Mouse (Mus musculus) gastrocnemius, postnatal 25 days (tissue): ENCODE measurements around the gene Rmi2. TPM values are rescaled to one million over a fixed set of nuclear protein-coding genes. Genes with fewer than 3 reads are reported as not detected.
A peak's percentile ranks its signal among the peaks of the same experiment; 100 is the strongest.

Experiments
- DNase-seq: peaks from one replicate; pipeline ENCODE4 v3.0.0; 2022
- total RNA-seq, 2 experiments: library from RNA; stranded (reverse); gene quantifications; 1 replicate in 1 of 2; 2 replicates in 1 of 2; pipeline ENCODE4 v1.2.3; 2021

Rmi2 gene
- total RNA-seq, 2 experiments from 2014 or later = 2.8 to 3.5 TPM

DNA sequence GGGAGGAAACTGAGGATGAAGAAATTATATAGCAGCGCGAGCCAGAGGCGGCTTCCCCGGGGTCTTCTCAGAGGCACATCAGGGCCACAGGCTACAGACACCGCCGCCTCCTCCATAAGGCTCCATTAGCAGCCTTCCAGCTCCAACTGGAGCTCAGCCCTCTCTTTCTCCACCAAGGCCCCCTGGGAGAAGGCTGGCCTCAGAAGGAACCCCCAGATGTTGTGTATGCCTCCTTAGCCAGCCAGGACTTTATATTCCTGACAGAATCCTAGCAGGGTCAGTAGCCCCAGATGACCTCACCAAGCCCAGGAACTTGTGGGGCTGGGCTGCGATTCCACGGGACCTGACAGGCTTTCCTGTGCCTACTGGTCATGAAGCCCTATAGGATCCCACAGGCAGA lies 32.0 kb downstream of the Rmi2 start:
- peak; percentile 74 for DNase-seq

DNA sequence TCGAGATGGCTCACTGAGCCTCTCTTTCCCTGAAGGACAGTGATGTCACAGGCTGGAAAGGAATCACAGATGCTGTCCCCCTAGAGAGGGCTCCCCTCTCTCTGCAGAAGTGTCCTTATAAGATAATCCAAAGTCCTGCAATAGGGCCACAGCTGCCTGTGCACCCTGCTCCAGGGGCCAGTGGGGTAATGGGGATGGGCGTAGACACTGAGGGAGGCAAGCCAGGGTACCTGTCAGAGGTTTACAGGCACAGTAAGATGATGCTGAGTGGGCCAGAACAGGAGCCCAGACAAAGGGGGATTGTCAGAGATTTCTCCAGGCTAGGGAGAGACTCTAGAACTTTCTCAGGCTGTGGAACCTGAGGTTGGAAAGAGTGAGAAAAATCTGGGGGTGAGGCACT lies 32.6 kb downstream of the Rmi2 start:
- DNase-seq = no peak

DNA sequence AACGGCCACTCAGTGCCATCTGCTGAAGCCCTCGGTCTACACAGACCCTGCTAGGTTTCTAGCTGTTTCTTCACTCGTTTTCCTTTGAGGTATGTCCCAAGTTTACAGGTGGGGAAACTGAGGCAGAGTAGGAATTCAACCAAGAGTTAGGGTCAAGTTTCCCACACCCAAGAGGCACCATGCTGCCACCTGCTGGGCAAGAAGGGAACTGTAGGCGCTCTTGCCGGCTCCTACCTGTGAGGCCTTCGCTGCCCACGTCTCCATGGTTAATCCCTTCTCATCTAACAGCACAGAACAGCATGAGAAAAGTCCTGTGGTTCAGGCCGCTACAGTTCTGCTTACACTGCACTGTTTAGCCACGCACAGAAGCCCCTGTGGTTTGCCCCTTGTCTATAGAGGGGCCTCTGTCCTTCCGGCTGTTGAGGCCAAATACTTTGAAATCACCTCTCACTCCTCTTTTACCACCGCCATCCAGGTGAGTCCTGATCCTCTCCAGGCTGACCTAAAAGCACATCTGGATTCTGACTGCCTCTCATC lies 33.1 kb downstream of the Rmi2 start:
- no peak for DNase-seq

DNA sequence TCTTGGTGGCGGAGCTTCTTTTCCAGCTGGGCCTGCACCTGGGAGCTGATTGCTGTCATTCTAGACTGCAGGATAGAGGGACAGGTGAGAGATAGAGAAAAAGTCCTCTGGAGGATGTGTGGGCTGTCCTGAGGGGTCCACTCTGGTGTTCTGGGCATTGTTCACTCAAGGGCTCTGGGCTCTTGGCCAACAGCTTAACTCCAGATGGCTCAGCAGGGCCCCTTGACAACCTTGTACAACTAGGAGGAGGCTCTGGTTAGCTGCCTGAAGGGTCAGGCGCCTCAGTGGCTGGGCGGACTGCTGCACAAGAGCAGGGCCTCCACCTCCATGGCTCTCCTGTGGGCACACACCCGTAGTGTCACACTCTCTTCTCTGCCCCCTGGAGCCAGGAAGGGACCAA lies 36.1 kb downstream of the Rmi2 start:
- DNase-seq = no peak

DNA sequence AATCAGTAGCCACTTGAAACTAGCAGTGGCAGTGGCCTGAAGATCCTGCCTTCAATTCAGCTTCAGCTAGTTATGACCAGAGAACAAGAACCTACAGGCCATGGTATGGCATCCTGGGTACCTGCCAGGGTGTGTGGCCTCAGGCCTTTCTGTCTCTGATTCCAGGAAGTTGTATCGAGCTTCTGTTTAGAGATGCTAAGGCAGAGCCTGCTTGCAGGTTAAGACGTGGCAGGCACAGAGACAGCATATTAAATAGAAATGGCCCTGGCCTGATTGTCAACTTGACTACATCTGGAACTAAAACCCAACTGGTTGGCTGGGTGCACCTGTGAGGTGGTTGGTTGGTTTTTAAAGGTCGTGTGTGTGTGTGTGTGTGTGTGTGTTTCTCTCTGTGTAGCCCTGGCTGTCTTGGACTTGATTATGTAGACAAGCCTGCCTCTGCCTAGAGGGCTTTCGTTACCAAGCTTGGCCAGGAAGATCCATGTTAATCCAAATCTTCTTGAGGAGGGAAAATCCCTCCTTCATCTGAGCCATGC lies 38.0 kb downstream of the Rmi2 start:
- DNase-seq = no peak

DNA sequence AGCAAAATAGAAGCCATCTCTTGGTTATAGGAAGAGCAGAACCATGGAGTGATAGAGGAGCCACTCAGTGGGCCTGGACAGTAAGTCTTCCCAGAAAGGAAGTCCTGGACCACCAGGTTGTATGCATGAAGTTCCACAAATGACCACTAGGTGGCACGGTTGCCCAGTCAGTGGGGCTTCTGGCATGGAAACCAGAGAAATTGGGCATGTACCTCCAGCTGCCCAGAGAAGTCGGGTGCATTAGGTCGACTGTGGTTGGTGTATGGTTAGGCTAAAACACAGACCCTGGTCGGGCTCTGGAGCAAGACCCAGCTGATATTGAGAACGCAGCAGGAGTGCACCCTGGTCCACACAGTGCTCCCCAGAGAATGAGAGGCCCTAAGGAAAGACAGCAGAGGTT lies 38.8 kb downstream of the Rmi2 start:
- DNase-seq = peak; percentile 62

DNA sequence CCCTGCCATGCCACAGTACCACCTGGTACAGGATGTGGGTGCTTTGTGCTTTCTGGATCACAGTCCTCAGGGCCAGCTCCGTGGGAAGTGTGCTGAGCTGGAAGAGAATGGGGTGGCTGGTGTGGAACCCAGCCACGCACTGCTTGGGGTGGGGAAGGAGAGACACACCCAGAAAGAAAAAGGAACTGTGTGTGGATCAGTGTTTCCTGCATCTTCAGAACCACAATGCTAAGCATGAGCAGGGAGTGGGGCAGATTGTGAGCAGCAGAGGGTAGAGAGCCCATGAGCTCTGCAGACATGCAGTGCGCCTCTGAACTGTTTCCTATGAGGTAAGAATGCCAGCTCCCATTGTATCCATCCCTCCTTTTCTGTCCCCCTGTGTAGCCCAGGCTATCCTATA lies 43.4 kb downstream of the Rmi2 start:
- DNase-seq = no peak

DNA sequence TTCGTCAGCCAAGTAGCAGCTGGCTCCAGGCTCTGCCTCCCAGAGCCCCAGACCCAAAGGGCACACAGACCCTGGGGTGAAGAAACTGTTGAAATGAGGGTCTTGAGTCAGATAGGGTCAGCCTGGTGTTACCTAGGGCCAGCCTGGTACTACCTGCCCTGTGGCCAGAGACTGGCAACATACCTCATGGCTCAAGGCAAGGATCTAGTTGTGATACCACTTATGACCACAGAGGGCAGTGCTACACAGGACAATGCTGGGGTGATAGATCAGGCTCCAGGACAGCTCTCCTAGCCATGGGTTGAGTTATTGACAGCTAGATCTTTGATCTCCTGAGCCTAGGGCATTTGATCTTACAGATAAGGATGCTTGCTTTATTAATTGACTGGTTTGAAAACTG lies 44.6 kb downstream of the Rmi2 start:
- no peak for DNase-seq

DNA sequence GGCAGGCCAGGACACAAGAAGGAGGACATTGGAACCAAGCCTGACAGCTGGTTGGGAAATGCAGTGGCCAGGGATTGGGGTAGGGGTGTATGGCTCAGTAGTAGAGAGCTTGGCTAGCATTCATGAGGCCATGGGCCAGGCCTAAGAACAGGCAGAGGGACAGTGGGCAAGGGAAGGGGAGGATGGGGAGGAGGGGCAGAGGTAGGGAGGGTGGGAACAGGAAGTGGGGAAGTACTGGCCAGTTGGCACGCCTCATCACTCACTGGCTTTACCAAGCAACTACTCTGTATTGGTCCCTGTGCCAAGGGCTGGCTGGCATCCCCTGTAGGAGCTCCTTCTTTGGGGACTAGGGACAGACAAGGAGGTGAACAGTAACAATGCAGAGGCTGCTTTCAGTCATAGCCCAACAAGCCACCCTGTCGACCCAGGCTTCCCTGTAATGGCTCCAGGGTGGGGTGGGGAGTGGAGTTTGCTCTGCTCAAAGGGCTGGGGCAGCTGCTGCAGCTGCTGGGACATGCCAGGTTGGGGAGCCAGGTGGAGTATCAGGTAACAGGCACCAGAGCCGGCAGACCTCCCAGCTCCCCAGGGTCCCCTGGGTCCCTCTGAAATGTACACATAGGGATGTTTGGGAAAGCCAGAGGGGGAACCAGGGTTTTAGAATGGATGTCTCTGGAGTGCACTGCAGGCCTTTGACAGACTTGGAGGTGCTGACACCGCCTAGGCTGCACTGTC lies 46.5 kb downstream of the Rmi2 start:
- DNase-seq = no peak

DNA sequence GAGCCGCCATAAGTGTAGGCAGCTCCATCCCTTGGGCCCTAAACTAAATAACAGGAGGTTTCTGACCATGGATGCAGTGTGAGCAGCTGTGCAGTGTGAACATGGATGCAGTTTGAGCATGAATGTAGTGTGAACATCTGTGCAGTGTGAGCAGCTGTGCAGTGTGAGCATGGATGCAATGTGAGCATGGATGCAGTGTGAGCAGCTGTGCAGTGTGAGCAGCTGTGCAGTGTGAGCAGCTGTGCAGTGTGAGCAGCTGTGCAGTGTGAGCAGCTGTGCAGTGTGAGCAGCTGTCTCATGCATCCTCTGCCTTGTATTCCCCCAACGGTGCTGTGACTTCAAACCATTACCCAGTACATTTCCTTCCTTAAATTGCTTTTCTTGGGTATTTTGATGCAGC lies 52.6 kb downstream of the Rmi2 start:
- no peak for DNase-seq

DNA sequence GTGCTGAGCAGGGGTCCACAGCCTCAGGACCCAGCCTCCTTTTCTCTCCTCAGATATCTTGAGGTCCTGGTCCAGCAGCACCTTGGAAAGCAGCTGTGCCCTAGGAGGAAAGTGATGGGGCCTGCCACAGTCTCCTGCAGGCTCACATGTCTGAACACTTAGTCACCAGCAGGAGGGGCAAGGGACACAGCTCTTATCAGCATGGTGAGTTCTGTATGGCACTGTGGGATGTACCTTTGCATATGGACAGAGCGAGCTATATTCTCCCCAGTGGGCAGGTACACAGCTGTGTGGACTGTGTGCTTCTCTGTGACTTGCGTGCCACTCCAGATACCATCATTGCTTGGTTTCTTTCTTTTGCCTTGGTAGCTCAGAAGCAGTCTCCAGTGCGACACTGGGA lies 55.5 kb downstream of the Rmi2 start:
- no peak for DNase-seq

DNA sequence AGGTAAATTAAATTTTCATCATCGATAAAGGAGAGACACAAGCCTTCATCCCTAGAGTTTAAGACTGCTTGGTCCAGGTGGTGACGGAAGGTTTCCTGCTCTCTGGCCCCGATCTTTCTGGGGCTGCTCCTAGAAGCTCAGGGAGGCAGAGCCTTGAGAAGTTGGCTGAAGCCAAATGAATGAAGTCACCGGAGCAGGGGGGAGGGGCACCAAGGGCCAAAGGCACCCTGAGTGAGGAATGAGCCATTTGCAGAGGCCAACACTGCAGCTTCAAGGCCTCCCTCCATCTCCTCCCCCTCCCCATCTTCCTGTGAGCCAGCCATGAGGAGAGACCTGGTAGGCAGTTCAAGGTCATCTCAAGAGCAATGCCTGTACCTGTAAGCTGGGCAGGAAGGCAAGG lies 58.3 kb downstream of the Rmi2 start:
- DNase-seq = no peak

DNA sequence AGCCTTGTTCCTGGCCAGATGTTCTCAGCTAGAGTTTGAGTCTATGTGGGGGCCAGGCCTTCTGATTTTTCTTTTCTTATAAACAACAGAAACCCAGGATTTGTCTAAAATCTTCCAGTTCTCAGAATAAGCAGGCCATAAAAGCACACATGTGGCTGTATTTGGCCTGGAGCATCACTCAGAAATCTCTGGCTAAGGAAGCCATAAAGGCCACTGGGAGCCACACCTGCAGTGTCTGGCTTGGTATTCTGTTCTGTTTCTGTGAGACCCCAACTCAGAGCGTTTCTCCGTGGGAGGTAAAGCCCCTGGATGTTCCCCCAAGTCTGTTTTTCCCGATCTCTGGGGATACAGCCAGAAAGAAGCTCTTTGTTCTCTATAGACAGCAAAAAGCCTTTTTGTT lies 61.0 kb downstream of the Rmi2 start:
- DNase-seq = no peak

DNA sequence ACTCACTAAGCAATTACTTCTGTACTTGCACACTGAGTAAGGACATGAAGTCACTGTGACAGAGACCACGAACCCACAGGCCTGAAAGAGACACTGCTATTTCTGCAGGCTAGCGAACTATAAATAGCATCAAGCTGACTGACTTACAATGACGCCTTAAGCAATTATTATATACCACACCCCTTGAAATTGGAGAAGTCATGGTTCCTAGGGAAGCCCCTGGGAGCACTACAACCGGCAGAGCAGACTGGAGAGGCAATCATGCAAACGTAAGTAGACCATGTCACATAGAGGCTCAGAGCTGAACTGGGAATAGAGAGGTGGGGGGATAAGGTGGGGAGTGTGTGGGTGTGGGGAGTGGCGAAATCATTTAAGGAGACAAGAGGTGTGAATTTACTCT lies 62.5 kb downstream of the Rmi2 start:
- no peak for DNase-seq

DNA sequence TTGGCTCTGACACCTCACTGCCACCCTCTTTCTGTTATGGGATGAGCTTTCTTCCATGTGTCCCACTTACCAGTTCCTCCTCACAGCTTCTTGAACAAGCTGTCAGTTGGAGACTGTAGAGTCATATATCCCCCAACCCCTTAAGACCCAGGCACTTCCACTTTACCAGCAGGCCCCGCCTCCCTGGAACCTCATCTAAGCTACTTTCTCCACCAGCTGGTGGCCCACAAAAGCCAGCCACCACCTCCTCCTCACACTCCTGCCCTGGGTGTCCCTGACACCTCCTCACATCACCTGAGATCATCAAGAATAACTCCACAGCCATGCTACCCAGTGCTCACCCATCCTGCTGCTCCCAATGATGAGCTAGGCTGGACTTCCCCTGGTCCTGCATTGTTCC lies 65.9 kb downstream of the Rmi2 start:
- DNase-seq = no peak

DNA sequence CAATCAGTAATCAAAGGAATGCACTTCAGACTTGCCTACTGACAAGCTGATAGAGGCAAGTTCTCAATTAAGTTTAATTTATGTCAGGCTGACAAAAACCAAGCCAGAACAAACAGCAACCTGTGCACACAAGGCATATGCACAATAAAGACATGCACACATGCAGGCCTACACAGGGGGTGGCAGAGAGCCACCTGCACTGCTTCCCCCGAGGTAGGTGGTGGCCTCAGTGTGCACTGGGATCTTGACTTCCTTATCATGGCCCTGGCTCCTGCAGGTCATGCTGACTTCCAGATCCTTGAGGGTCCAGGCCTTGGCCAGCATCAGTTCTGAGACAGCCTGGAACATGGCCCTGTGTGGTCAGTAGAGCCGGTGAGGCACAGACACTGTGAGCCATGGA lies 67.1 kb downstream of the Rmi2 start:
- DNase-seq = no peak

DNA sequence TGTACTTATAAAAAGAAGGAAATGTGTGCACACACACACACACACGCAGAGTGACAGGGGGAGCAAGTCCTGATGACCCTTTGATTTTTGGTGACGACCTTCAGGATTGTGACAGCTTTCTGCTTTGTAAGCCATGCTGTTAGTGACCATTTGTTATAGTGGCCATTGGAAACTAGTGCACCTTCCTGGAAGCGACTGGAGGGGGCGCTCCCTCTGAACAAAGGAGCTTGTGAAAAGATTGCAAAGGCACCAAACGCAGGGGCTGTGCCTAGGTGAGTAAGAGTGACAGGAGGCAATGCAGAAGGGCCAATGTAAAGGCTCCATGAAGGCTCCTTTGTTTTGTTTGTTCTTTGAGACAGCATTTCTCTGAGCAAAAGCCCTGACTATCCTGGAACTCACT lies 68.0 kb downstream of the Rmi2 start:
- DNase-seq = no peak

DNA sequence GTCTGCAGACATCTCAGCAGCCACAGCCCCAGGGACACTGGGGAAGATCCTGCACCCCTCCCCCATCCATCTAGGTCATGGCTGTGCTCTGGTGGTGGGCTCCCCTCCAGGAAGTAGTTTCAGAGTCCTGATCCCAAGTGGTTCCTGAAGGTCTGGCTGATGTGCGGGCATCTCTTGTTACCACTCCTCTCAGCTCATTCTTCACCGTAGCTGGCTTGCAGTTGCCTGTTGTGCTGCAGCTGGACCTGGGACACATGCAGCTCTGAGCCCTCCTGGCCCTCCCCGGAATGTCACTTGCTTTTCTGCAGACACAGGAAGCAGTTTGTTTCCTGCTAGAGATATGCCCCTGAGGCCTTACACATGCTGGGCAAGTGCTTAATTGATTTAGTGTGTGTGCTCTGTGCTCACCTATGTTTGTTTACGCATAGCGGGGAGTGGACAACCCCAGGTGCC lies 70.8 kb downstream of the Rmi2 start:
- no peak for DNase-seq

DNA sequence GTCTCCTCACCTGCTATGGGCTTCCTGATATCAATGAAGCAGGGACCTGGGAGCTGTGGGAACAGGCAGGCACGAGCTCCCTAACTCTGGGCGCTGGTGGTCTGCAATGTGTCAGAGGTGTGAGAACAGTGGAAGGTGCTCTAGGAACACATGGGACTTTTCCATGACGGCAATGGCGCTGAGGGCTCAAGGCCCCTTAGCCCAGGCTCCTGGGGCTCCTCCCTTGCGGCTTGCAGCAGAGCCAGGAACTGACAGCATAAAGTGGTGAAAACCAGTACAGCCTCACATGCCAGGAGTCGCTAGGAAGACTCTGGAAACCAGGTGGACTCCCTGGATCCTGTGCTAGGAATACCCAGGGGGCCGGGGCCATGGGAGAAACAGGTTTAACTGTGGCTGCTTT lies 75.7 kb downstream of the Rmi2 start:
- no peak for DNase-seq

DNA sequence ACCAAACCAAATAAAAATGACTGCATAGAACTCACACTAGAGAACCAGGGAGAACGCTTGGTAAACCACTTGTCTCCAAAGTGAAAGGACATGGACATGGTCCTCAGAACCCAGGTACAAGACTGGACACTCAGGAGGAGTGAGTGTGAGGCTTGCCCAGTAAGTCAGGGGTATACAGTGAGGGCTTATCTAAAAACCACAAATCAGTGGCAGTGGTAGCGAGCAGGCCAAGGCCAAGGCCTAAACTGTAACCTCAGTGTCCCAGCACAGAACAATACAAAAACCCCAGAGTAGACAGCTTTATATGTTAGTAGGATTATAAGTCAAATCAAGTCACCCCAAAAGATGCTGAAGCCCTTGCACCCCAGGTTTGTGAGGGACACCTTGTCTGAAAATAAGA lies 76.2 kb downstream of the Rmi2 start:
- no peak for DNase-seq

DNA sequence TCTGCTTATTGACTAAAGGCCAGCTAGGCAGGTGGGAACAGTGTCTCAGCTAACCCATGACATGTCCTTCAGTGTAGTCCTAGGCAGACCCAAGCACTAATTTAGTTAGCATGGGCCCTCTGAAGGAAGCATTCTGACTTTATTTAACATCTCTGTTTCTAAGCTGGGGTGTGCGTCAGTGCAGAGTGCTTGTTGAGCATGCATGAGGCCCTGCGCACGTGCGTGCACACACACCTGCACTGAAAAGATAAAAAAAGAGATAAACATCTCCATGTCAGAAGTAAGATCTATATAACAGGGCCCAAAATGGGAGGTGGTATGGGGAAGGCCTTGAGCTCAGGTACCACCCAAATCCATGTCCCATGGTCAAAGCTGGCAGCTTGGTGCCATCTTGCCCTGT lies 80.2 kb downstream of the Rmi2 start:
- no peak for DNase-seq

DNA sequence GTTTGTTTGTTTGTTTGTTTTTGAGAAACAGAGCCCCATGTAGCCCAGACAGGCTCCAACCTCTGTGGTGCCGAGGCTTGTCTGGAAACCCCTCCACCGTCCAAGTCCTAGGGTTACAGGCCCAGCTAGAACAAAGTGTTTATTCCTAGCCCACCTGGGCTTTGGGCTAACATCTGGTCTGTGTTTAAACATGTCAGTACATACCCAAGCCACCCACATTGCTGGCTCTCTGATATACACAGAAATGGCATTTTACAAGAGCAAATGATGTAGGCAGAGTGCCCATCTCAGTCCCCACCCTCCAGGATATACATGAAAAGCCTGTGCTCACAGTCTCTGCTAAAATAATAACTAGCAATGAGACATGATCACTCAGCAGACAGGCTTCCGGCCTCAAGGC lies 81.4 kb downstream of the Rmi2 start:
- no peak for DNase-seq

DNA sequence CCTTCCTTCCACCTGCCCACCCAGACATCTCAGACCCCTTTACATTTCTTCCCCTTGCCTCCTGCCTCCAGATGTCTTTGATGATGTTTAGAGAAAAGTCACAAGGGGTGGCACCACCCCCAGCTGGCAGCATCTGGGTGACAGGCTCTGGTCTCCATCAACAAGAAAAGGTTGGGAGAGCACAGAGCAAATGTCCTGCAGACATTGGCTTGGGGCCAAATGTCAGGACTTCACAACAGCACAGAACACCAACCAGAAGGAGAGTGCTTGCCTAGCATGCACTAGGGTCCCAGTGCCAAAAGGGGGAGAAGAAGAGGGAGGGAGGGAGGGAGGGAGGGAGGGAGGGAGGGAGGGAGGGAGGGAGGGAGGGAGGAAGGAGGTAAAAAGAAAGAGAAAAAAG lies 85.0 kb downstream of the Rmi2 start:
- DNase-seq = no peak

DNA sequence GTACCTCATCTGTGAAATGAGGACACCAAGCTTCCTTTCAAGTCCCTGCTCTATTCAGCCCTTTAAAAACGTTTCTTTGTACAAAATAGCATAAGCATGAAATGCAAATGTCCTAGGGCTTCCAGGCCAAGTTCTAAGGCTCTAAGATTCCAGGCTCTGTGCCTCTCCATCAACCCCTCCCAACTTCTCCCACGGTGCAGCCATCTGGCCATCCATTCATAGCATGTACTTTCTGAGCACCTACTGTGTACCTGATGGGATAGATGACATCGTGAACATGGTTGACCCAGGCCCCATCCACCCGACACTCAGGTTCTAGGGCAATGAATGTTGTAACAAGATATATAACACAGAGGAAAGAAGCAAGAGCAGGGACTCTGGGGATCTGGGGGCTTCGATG lies 88.7 kb downstream of the Rmi2 start:
- DNase-seq = no peak
